Mouse (Mus musculus): ENCODE measurements around the gene Stkld1. TPM values are rescaled to one million over a fixed set of nuclear protein-coding genes. Genes with fewer than 3 reads are reported as not detected.

Gene Stkld1
- total and polyA plus RNA-seq, 3 experiments = 0.13 to 0.29 (median 0.19) TPM

DNA sequence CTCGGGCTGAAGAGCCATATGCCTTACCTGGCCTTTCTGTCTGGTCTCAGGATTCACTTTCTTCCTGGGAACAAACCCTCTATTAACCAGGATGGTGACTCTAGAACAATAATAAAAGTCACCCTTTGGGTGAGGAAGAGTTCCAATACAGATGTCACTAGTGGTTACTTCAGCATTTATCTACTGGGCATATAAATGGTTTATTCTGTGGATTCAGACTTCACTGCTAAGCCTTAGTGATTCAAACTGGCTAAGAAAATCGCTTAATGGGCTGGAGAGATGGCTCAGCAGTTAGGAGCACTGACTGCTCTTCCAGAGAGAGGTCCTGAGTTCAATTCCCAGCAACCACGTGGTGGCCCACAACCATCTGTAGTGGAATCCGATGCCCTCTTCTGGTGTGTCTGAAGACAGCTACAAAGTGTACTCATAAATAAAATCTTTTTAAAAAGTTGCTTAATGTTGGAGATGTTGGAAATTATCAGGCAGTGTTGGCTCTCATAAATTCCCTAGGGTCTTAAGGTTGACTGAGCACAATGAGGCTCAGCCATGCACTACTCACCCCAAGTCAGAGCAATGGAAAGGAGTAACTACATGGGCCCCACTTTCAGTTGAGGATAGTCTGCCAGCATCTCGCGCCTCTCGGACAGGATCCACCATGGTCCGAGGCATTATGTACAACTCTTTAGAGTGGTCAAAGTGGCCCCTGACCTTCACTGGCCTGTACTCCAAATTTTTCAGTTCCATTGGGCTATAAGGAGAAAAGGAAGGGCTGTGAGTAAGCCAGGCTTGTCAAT, 19.5 kb upstream of the Stkld1 start:
- H3K4me1 ChIP-seq (ENCODE audit: control insufficient read depth in 1 of 2, insufficient read depth in 2 of 2) = peaks cover 17 to 54% of the 10 kb centered on the region in 2 experiments

GRCm38 (mm10) chr2:26915927-26916728, 17.7 kb upstream of the Stkld1 start, which contains the start of the genes Surf2 and Surf1:
Gene Surf2, plus strand, starts transcription at chr2:26916367.
Gene Surf1, minus strand, starts transcription at chr2:26916530.
- dilution Hi-C loops (cut with MboI; ENCODE audit: extremely low pct_ligation_motif_present, extremely low pct_unique_long_range_greater_than_20kb, low sequenced_read_pairs) (no loop called here), in situ Hi-C loops (cut with MboI; ENCODE audit: low pct_ligation_motif_present, low pct_unique_long_range_greater_than_20kb, low sequenced_read_pairs) (no loop called here)
- Histone ChIP-seq H3K27me3 (replicated peaks) (no peaks in the 10 kb centered on the region), H3K4me3 (replicated peaks in 1 of 3; ENCODE audit: low read depth in 2 of 3, low read length in 2 of 3, poor library complexity in 1 of 3) (peak within 1 kb of the TSS; percentile 85 to 94 (median 90)), H3K9ac (ENCODE audit: insufficient read depth, low read depth) (peak within 1 kb of the TSS; percentile 89), H3K79me2 (replicated peaks; ENCODE audit: control insufficient read depth, extremely low read depth, insufficient read depth, poor library complexity, severe bottlenecking) (peaks cover 66% of the 10 kb centered on the region), H3K4me1 (ENCODE audit: control insufficient read depth in 1 of 2, insufficient read depth in 2 of 2) (peaks cover 17 to 58% of the 10 kb centered on the region in 2 experiments), H3K4me2 (ENCODE audit: insufficient read depth, low read depth, poor library complexity, severe bottlenecking) (peak within 1 kb of the TSS; percentile 89), H3K9me3 (replicated peaks; ENCODE audit: low read length) (no peaks in the 10 kb centered on the region), H3K36me3 (replicated peaks in 1 of 2; ENCODE audit: control insufficient read depth in 1 of 2, insufficient read depth in 1 of 2, low read length in 1 of 2) (peaks cover 66 to 74% of the 10 kb centered on the region in 2 experiments), H3K27ac (ENCODE audit: insufficient read depth, low read depth) (peak within 1 kb of the TSS; percentile 58)
- peak; percentile 89 for DNase-seq (ENCODE audit: extremely low read depth)
- peak; percentile 80 for TF ChIP-seq USF1 (IDR thresholded peaks at IDR 0.05; ENCODE audit: low read depth, low read length)
- TF ChIP-seq JUND (conservative IDR thresholded peaks at IDR 0.05; ENCODE audit: low read depth, low read length) = no peak
- no peak for TF ChIP-seq GABPA (IDR thresholded peaks at IDR 0.05; ENCODE audit: insufficient replicate concordance, low read depth, low read length)
- TF ChIP-seq RCOR1 (conservative IDR thresholded peaks at IDR 0.05; ENCODE audit: low read depth, low read length) = no peak
- TF ChIP-seq E2F4 (IDR thresholded peaks at IDR 0.05; ENCODE audit: insufficient replicate concordance, low read depth, low read length) = no peak
- peak; percentile 98 for TF ChIP-seq MXI1 (IDR thresholded peaks at IDR 0.05; ENCODE audit: low read depth, low read length)
- no peak for TF ChIP-seq MAZ (IDR thresholded peaks at IDR 0.05; ENCODE audit: low read depth, low read length)
- peak; percentile 27; the same call in 1 of the 2 replicates for TF ChIP-seq POLR2AphosphoS2 (IDR thresholded peaks at IDR 0.05; ENCODE audit: low read depth, low read length)
- peak; percentile 93 for TF ChIP-seq MYC (IDR thresholded peaks at IDR 0.05; ENCODE audit: low read depth, low read length)
- no peak for TF ChIP-seq ZNF384 (IDR thresholded peaks at IDR 0.05; ENCODE audit: low read depth, low read length)
- TF ChIP-seq RAD21 (IDR thresholded peaks at IDR 0.05; ENCODE audit: low read depth, low read length) = no peak
- TF ChIP-seq CTCF (conservative IDR thresholded peaks at IDR 0.05 in 1 of 2, IDR thresholded peaks at IDR 0.05 in 1 of 2; ENCODE audit: low read depth in 2 of 2, low read length in 2 of 2) = no peak
- 0 out of 2 replicates have a peak, but pooled peaks have one; percentile 60 for TF ChIP-seq KAT2A (IDR thresholded peaks at IDR 0.05; ENCODE audit: insufficient replicate concordance, low read length)
- TF ChIP-seq HCFC1 (IDR thresholded peaks at IDR 0.05; ENCODE audit: low read depth, low read length) = peak; percentile 82
- peak; percentile 12; the same call in 1 of the 2 replicates for TF ChIP-seq MEF2A (IDR thresholded peaks at IDR 0.05; ENCODE audit: borderline replicate concordance, low read depth, low read length)
- TF ChIP-seq ZC3H11A (IDR thresholded peaks at IDR 0.05; ENCODE audit: low read depth, low read length) = no peak
- peak; percentile 61; the same call in 1 of the 2 replicates for TF ChIP-seq TBP (conservative IDR thresholded peaks at IDR 0.05; ENCODE audit: low read depth, low read length)
- TF ChIP-seq CHD2 (IDR thresholded peaks at IDR 0.05; ENCODE audit: low read length) = no peak
- no peak for TF ChIP-seq SMC3 (IDR thresholded peaks at IDR 0.05; ENCODE audit: low read depth, low read length)
- peak; percentile 39; the same call in 1 of the 2 replicates for TF ChIP-seq NRF1 (IDR thresholded peaks at IDR 0.05; ENCODE audit: low read depth, low read length)
- no peak for TF ChIP-seq PAX5 (IDR thresholded peaks at IDR 0.05; ENCODE audit: low read length)

More for the DNA sequence above, 19.5 kb upstream of the Stkld1 start:
- Histone ChIP-seq H3K79me2 (replicated peaks; ENCODE audit: control insufficient read depth, extremely low read depth, insufficient read depth, poor library complexity, severe bottlenecking) (peaks cover 77% of the 10 kb centered on the region), H3K9ac (ENCODE audit: insufficient read depth, low read depth) (no peak overlapping the region; the same call in 1 of the 2 replicates), H3K9me3 (replicated peaks; ENCODE audit: low read length) (no peaks in the 10 kb centered on the region), H3K4me3 (replicated peaks in 1 of 3; ENCODE audit: low read depth in 2 of 3, low read length in 2 of 3, poor library complexity in 1 of 3) (peak overlapping the region in 1 of 3 experiments; percentile 30), H3K27ac (ENCODE audit: insufficient read depth, low read depth) (no peak overlapping the region; the same call in 1 of the 2 replicates), H3K27me3 (replicated peaks) (no peaks in the 10 kb centered on the region), H3K36me3 (replicated peaks in 1 of 2; ENCODE audit: control insufficient read depth in 1 of 2, insufficient read depth in 1 of 2, low read length in 1 of 2) (peaks cover 49 to 60% of the 10 kb centered on the region in 2 experiments), H3K4me2 (ENCODE audit: insufficient read depth, low read depth, poor library complexity, severe bottlenecking) (peak overlapping the region; percentile 89)
- in situ Hi-C loops (cut with MboI; ENCODE audit: low pct_ligation_motif_present, low pct_unique_long_range_greater_than_20kb, low sequenced_read_pairs) = no loop called here
- no peak for DNase-seq (ENCODE audit: extremely low read depth)
- dilution Hi-C loops (cut with MboI; ENCODE audit: extremely low pct_ligation_motif_present, extremely low pct_unique_long_range_greater_than_20kb, low sequenced_read_pairs) = no loop called here
- TF ChIP-seq MXI1 (IDR thresholded peaks at IDR 0.05; ENCODE audit: low read depth, low read length) (peak; percentile 57), E2F4 (IDR thresholded peaks at IDR 0.05; ENCODE audit: insufficient replicate concordance, low read depth, low read length) (no peak), CTCF (conservative IDR thresholded peaks at IDR 0.05 in 1 of 2, IDR thresholded peaks at IDR 0.05 in 1 of 2; ENCODE audit: low read depth in 2 of 2, low read length in 2 of 2) (0 out of 4 replicates have a peak, but pooled peaks of 1 of the 2 experiments have one; percentile 14), ETS1 (conservative IDR thresholded peaks at IDR 0.05; ENCODE audit: low read depth, low read length) (no peak), SIN3A (IDR thresholded peaks at IDR 0.05; ENCODE audit: low read length) (peak; percentile 53; the same call in 1 of the 2 replicates), HCFC1 (IDR thresholded peaks at IDR 0.05; ENCODE audit: low read depth, low read length) (no peak), ZKSCAN1 (IDR thresholded peaks at IDR 0.05; ENCODE audit: borderline replicate concordance, low read depth, low read length) (no peak), KAT2A (IDR thresholded peaks at IDR 0.05; ENCODE audit: insufficient replicate concordance, low read length) (no peak), ZMIZ1 (IDR thresholded peaks at IDR 0.05; ENCODE audit: low read depth, low read length) (peak; percentile 81; the same call in 1 of the 2 replicates), MAFK (IDR thresholded peaks at IDR 0.05; ENCODE audit: insufficient replicate concordance, low read length) (0 out of 2 replicates have a peak, but pooled peaks have one; percentile 18), ZC3H11A (IDR thresholded peaks at IDR 0.05; ENCODE audit: low read depth, low read length) (no peak), POLR2A (IDR thresholded peaks at IDR 0.05; ENCODE audit: low read depth, low read length) (peak; percentile 37), CHD2 (IDR thresholded peaks at IDR 0.05; ENCODE audit: low read length) (peak; percentile 68; the same call in 1 of the 2 replicates), NELFE (IDR thresholded peaks at IDR 0.05; ENCODE audit: low read depth, low read length) (peak; percentile 20; the same call in 1 of the 2 replicates), MEF2A (IDR thresholded peaks at IDR 0.05; ENCODE audit: borderline replicate concordance, low read depth, low read length) (0 out of 2 replicates have a peak, but pooled peaks have one; percentile 15), MYC (IDR thresholded peaks at IDR 0.05; ENCODE audit: low read depth, low read length) (peak; percentile 86), POLR2AphosphoS2 (IDR thresholded peaks at IDR 0.05; ENCODE audit: low read depth, low read length) (peak; percentile 96)

Data from CH12.LX (cell line).